Mouse (Mus musculus) lung, adult 2 months (tissue): ENCODE measurements around the gene Gata2. TPM values are rescaled to one million over a fixed set of nuclear protein-coding genes. Genes with fewer than 3 reads are reported as not detected.
A peak's percentile ranks its signal among the peaks of the same experiment; 100 is the strongest.

Experiments
- DNase-seq: peaks from one replicate; pipeline ENCODE4 v3.0.0; 2022
- H3K4me1 ChIP-seq: fragments of 200-500 bp; 2 replicates; pipeline ENCODE4 v1.6.1; 2011; ENCODE audit warnings: low read length; ENCODE audit not compliant: control insufficient read depth, insufficient read depth
- H3K4me3 ChIP-seq: fragments of 200-500 bp; replicated peaks from 2 replicates; pipeline ENCODE3; 2011; ENCODE audit warnings: low read depth, mild to moderate bottlenecking, control low read depth, low read length; ENCODE audit errors: extremely low read depth
- CTCF ChIP-seq: fragments of 200-500 bp; IDR thresholded peaks from 2 replicates; pipeline ENCODE4 v1.5.1; 2011; ENCODE audit warnings: mild to moderate bottlenecking, low read length, control low read depth; ENCODE audit not compliant: insufficient read depth
- POLR2A ChIP-seq: fragments of 200-500 bp; IDR thresholded peaks from 2 replicates; pipeline ENCODE4 v1.6.1; 2011; ENCODE audit warnings: low read depth, mild to moderate bottlenecking, control low read depth, low read length, borderline replicate concordance; ENCODE audit errors: extremely low read depth
- WGBS: fragments of 180-500 bp; shearing (Covaris S2); methylation state at CpG from one replicate; pipeline ENCODE4 v1.1.7; 2018; 5-methylcytosine and 5-hydroxymethylcytosine counted together
- polyA plus RNA-seq: library from polyadenylated mRNA; depleted of rRNA; stranded (reverse); fragments of >200 nt; gene quantifications from 2 replicates; pipeline ENCODE4 v1.2.3, GENCODE M21; 2012

Gata2 gene
- polyA plus RNA-seq, 1 experiment = 184 TPM

- DNase-seq = peak; percentile 43
- Histone ChIP-seq H3K4me1 (0 out of 2 replicates have a peak, but pooled peaks cover 2% of the 10 kb centered on the region), H3K4me3 (peak overlapping the region; percentile 93)
- WGBS = 3% methylated on average over 39 of the region's 39 CpGs
- no peak for TF ChIP-seq CTCF
- TF ChIP-seq POLR2A = no peak; the same call in 1 of the 2 replicates
Observed at GRCm38 (mm10) chr6:88199001-88199717, 5.5 kb downstream of the Gata2 start.

DNA sequence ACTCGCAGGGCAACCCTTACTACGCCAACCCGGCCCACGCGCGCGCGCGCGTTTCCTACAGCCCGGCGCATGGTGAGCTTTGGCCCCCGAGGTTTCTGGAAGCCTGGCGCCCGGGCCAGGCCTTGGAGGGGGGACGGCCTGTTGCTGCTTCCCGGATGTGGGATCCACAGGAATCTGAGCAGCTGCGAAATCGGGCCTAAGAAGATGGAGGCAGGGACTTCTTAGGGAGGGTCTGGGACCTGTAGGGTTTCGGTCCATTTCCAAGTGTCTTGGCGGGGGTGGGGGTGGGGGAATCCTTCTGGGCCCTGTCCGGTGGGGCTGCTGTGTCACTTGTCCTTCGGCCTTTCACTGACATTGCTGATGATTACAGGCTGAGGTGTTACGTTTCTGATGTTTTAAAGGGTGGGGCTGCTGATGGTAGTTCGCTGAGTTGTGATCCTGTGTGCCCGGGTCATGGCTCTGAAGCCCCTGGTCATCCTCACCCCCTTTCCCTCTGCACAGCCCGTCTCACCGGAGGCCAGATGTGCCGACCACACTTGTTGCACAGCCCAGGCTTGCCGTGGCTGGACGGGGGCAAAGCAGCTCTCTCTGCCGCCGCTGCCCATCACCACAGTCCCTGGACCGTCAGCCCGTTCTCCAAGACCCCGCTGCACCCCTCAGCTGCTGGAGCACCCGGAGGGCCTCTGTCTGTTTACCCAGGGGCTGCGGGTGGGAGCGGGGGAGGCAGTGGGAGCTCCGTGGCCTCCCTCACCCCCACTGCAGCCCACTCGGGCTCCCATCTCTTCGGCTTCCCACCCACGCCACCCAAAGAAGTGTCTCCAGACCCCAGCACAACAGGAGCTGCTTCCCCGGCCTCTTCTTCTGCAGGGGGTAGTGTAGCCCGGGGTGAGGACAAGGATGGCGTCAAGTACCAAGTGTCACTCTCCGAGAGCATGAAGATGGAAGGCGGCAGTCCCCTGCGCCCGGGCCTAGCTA is 6.3 kb downstream of the Gata2 start:
- TF ChIP-seq POLR2A (0 out of 2 replicates have a peak, but pooled peaks have one; percentile 2), CTCF (no peak)
- H3K4me1 ChIP-seq = peaks cover 7% of the 10 kb centered on the region
- WGBS = 11% methylated on average over 50 of the region's 50 CpGs
- peak; percentile 18 for DNase-seq
- H3K4me3 ChIP-seq = peak overlapping the region; percentile 93

- TF ChIP-seq POLR2A = no peak
- TF ChIP-seq CTCF = no peak
- H3K4me3 ChIP-seq = peak overlapping the region; percentile 93
- 33% methylated on average over 20 of the region's 20 CpGs for WGBS
- peak; percentile 13 for DNase-seq
- H3K4me1 ChIP-seq = peaks cover 12% of the 10 kb centered on the region
Observed at GRCm38 (mm10) chr6:88200693-88201609, 7.3 kb downstream of the Gata2 start.

- 30% methylated on average over 15 of the region's 15 CpGs for WGBS
- 0 out of 2 replicates have a peak, but pooled peaks have one; percentile 1 for TF ChIP-seq POLR2A
- TF ChIP-seq CTCF = no peak
- peaks cover 12% of the 10 kb centered on the region for H3K4me1 ChIP-seq
- peak overlapping the region; percentile 50 for H3K4me3 ChIP-seq
- DNase-seq = peak; percentile 19
Observed at GRCm38 (mm10) chr6:88201926-88202700, 8.4 kb downstream of the Gata2 start.

- Histone ChIP-seq H3K4me1 (peaks cover 12% of the 10 kb centered on the region), H3K4me3 (peak overlapping the region; percentile 43)
- 8% methylated on average over 24 of the region's 24 CpGs for WGBS
- no peak for TF ChIP-seq POLR2A
- TF ChIP-seq CTCF = no peak
- DNase-seq = peak; percentile 23
Observed at GRCm38 (mm10) chr6:88202921-88203690, 9.4 kb downstream of the Gata2 start.

DNA sequence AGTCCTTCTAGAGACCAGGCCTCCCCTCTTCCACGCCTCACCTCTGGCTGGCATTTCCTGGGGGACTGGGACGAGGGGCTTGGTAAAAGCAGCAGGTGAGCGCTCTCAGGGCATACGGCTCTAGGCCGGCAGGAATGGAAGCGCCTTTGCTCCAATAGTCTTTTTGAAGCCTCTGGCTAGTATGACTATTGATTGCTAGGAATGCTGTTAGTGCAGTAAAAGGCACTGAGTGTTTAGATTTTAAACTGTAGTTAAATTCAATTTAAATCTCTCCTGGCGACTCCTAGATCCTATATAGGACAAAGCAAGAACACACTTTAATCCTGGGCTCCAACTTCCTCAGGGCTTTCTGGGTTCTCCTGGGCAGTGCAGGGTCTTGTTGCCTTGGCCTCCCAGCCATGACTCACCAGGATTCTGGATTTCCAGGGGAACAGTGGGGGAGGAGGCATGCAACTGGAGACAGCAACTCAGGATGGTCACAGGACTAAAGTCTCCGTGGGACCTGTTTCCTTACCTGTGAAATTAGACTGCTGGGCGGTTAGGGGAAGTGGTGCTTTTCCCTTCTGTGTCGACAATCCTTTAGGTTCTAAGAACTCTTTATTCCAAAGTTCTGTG is 10.2 kb downstream of the Gata2 start:
- Histone ChIP-seq H3K4me1 (peaks cover 12% of the 10 kb centered on the region), H3K4me3 (peak overlapping the region; percentile 7)
- 30% methylated on average over 10 of the region's 10 CpGs for WGBS
- no peak for TF ChIP-seq POLR2A
- DNase-seq = peak; percentile 10

- peaks cover 10% of the 10 kb centered on the region for H3K4me1 ChIP-seq
- peak overlapping the region; percentile 32 for H3K4me3 ChIP-seq
- DNase-seq = peak; percentile 23
- TF ChIP-seq CTCF = no peak
- WGBS = 28% methylated on average over 25 of the region's 25 CpGs
Observed at GRCm38 (mm10) chr6:88204531-88205385, 11.1 kb downstream of the Gata2 start.
